Mouse (Mus musculus): ENCODE measurements around the gene Cers6.

Gene Cers6

DNA sequence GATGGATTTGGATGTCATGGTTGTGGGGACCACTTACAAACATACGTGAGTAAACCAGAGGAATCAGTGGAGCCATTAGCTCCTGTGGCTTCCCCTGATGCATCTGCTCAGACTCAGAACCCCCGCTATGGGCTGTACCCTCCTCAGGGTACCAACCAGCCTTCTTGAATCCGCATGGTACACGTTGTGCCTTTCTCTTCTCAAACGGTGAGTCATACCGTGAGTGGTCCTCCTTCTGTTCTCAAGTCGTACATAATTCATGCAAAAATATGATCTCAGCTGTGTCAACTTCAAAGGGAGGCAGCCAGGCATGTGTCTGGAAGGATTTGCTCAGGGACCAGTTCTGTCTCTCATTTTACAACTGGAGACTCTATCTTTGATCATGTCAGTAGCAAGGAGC is 23.3 kb downstream of the Cers6 start:
- no peak for DNase-seq (ENCODE audit: low spot score)

DNA sequence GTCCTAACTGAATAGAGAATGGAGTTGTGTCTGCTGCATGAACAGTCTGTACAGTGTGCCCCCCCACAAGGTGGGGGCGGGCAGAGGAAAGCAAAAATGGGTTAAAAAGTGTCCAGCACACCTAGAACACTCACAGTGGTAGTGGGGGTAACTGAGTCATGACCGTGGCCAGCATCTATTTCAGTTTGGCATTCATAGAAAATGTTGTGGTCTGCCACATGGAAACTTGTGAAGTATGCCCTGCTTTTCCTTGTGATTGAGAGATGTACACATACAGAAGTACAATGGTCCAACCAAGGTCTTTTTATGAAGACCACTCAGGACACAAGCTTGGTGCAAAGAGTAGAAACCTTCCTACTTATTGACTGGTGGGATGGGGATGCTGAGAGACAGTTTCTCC is 24.0 kb downstream of the Cers6 start:
- DNase-seq (ENCODE audit: low spot score): no peak

DNA sequence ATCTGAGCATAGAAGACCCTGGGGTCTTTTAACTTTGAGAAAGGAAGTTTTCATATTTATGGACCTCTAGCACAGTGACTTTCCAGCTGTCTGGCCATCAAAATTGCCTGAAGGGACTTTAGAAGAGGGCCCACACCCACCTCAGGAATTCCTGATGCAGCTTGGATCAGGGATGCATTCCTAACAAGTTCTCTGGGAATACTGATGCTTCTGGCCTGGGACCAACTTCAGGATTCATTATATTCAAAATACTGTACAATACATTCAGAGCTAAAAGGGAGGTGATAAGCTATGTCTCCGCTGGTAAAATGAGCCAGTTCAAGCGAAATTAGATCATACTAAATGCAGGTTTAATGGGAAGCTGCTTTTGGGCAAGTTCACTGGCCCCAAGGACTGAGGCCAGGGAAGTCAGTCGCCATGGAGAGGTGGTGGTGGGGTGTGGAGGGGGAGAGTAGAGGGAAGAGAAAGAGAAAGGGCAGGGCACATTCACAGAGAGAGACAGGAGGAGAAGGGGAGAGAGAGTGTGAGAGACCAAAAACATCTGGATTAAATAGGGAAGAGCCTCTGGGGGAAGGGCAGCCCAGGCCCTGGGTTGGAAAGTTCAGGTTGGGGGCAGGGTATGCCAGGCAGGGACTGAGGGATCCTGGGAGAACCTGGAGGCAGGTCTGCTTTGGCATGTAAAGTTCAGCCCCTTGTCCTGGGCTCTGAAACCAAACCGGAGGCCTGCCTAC is 24.7 kb downstream of the Cers6 start:
- DNase-seq (ENCODE audit: low spot score): no peak

DNA sequence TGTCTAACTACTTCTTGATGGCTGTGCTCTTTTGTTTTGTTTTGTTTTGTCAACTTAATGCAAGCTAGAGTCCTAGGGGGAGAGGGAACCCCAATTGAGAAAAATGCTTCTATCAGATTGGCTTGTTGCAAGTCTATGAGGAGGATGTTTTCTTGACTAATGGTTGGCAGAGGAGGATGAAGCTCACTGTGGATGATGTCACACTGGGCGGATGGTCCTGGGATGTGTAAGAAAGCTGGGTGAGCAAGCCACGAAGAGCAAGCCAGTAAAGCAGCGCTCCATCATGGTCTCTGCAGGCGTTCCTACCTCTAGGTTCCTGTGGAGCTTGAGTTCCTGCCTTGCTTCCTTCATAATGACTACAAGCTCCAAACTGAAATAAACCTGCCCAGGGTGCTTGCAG is 25.4 kb downstream of the Cers6 start:
- DNase-seq (ENCODE audit: low spot score): no peak

DNA sequence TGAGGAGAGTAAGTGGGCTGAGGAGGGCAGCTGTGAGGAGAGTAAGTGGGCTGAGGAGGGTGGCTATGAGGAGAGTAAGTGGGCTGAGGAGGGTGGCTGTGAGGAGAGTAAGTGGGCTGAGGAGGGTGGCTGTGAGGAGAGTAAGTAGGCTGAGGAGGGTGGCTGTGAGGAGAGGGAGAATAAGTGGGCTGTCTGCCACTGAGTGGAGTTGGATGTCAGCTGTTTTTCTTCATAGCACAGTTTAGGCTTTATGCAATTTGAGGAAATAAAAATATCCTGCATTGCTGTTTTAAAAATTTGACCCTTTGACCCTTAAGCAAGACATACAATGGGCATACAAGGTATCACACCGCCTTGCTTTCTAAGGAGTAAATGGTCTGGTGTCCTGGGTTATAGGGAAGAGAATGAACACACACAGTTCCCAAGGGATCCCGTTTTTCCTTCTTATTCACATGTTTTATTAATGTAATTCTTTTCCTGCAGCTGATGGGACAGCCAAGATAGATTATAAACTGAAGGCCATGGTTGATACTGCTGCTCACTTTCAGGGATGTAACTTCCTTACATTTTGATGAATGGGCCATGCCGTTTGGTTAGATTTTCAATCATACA is 27.0 kb downstream of the Cers6 start:
- DNase-seq (ENCODE audit: low spot score): no peak

DNA sequence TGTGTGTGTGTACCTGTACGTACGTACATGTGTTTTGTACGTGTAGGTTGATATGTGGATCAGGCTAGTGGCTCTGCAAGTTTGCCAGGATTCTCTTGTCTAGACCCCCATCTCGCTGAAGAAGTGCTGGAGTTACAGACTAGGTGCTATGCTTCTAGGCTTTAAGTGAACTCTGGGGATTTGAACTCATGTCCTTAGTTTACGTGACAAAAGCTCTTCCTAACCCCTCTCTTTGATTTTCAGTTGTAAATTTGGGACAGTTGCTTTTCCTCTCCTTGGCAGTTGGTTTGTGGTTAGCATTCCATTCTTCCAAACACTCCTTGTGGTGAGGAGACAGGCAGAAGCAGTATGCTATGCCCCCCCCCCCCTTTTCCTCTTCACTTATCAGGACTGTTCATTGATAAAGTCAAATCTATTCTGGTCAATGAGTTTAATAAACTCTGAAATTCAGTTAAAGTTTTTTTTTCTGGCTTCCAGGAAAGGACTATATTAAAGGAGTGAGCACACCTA is 28.5 kb downstream of the Cers6 start:
- DNase-seq (ENCODE audit: low spot score): no peak

DNA sequence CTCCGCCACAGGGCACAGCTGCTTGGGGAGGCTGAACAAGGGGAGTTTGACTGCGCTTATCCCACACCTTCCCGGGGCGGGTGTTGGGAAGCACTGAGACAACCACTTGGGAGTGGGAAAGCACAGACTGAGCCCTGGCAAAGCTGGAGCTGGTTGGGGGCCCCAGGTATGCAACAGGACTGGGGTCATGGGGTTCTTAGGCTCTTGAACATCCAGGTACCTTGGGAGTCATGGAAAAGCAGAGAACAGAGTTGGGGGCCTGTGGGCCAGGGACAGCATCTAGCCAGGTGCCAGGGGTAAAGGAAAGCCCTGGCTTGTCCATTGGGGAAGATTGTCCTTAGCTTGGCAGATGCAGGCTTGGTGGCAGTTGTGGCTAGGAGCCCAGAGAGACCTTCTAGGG is 31.2 kb downstream of the Cers6 start:
- no peak for DNase-seq (ENCODE audit: low spot score)

DNA sequence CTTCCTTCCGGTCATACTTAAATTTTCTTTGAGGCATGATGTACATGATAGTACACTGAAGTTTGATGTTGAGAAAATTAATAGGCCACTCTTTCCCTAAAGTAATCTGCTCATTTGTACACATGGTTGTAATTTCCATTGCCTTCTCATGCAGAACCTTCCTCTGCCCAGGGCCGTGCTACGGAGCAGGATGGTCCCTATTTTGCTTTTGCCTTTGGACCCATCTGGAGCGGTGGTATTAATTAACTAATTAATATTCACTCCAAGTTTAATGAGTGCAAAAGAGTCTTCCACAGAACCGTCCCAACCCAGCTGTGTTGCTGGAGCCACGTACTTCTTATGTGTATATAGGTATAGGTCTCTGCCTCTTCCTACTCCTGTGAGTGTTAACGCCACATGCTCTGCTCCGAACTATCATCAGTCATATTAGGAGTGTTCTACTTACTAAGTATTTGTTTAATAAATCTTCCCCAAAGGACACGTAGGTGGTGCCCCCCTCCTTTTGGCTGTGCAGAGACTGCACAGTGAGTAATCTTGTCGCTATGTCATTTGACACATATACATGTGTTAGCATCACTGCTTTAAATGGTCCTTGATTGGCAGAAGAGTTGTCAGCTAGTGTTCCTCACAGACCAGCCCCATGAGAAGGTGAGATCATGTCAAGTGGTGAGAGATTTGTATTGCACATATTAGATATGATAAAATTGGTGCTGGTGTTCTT is 34.0 kb downstream of the Cers6 start:
- DNase-seq (ENCODE audit: low spot score): no peak

DNA sequence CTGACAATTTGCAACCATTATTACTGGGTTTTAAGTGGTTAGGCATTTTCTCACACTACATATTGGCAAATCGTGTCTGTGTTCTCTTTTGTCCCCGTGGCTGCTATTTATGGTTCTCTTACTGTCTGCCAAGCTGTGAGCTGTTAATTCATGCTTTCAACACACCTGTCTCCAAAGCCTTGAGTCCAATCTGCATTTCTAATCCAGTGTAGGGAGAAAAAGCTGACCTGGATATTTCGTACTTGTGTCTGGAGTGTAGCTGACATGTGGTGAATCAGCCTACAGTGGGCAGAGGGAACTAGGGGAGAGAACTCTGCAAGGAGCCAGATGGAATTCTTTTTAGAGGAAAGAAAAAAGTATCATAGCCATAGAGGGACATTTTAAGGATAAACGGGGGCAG is 35.0 kb downstream of the Cers6 start:
- no peak for DNase-seq (ENCODE audit: low spot score)

DNA sequence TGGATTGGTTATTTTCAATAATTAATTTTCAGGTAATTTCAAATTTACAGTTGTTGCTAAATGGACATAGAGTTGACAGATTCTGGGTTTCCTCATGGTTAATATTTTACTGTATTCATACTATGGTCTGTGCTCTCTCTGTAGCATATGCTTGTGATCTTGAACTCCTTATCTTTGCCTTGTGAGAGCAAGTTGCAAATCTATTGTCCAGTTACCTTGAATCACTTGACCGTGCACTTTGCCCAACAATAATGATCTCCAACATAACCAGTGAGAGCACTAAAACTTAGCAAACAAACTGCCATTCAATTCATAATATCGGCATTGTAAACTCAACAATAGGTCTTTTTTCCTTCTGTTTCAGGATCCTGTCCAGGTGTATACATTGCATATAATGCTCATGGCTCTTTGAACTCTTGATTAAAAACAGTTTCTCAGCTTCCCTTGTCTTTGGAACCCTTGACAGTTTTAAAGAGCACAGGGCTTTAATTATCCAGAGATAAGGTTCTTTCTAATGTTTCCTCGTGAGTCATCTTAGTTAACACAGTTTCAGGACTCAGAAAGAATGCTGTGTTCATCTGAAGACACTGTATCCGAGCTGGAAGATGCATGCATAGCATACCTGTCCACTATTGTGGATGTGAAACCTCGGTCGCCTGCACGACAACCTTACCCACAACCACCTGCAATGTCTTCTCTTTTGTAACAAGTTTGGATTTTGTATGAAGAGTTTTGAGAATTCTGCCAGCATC is 38.7 kb downstream of the Cers6 start:
- DNase-seq (ENCODE audit: low spot score): no peak

DNA sequence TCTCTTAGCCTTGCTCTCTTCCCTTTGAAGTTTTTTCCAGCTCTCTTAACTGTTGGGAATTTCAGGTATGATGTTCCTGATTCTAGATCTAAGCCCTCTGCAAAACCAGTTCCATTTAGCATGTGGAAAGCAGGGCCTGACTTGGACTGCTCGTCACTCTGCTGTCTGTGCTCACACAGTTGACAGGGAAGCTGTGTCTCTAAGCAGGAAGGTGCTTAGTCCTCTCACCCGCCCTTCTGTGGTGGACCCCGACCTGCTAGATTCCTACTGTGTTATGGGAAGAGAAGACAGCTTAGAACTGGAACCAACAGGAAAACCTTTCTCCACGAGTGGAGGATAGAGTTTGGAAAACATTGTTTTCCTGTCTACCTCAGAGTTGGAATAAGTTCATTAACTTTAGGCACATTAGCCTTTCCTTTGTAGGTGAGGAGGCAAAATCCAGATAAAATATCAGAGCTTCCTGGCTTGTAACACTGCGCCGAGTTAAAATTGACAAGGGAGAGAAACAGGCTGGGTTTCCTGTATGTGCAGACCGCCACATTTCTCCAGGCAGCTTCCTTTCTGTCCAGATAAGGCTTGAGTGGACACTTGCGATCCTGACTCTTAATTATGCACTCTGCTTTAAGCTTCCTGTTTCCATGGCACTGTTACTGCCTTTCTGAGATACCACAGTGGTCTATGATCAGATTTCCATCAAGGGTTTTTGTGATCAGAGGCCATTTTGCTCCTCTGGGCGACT is 39.6 kb downstream of the Cers6 start:
- no peak for DNase-seq (ENCODE audit: low spot score)

DNA sequence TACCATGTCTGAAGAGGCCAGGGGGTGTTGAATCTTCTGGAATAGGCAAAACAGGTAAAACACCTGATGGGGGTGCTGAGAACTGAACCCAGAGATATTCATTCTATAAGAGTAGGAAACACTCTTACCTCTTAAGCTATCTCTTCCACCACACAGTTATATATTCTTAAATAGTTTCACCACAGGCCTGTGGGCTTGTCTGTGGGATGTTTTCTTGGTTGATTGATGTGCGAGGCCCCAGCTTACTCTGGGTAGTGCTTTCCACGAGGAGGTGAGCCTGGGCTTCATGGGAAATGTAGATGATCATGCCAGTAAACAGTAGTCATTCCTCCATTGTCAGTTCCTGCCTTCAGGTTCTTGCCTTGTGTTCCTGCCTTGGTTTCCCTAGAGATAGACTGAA is 40.5 kb downstream of the Cers6 start:
- no peak for DNase-seq (ENCODE audit: low spot score)

DNA sequence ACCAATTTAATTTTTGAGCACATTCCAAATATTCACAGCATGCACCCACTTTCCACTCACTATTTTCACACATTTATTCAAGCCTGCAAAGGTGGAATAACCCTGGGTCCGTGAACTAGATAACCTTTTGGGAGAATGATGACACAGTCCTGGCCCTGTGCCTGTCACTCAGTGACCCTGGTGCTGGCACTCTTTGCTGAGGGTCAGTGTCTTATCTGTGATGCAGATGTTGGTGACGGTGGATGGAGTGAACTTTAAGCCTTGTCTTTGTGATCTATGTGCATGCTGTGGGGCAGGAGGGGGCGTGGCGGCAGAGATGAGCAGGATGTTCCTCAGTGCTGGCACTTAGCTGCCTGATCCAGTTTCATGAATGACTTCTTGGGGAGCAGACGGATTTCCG is 41.3 kb downstream of the Cers6 start:
- no peak for DNase-seq (ENCODE audit: low spot score)

DNA sequence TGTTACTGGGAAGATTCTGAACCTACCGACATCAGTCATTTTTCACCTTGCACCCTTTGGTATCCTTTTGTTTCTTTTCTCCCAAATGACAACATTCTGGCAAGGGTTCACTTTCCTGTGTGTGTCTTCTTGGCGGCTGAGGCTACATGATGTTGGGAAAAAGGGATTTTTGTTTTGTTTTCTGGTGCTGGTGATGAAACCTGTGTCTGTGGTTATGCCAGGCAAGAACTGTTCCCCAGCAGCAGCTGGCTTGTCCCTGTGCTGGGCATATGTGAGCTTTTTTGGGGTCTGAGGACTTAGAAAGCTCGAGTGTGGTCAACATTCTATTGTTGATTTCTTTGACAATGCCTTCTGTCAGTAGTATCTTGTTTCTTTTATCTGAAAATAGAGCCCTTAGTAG is 45.7 kb downstream of the Cers6 start:
- DNase-seq (ENCODE audit: low spot score): no peak

DNA sequence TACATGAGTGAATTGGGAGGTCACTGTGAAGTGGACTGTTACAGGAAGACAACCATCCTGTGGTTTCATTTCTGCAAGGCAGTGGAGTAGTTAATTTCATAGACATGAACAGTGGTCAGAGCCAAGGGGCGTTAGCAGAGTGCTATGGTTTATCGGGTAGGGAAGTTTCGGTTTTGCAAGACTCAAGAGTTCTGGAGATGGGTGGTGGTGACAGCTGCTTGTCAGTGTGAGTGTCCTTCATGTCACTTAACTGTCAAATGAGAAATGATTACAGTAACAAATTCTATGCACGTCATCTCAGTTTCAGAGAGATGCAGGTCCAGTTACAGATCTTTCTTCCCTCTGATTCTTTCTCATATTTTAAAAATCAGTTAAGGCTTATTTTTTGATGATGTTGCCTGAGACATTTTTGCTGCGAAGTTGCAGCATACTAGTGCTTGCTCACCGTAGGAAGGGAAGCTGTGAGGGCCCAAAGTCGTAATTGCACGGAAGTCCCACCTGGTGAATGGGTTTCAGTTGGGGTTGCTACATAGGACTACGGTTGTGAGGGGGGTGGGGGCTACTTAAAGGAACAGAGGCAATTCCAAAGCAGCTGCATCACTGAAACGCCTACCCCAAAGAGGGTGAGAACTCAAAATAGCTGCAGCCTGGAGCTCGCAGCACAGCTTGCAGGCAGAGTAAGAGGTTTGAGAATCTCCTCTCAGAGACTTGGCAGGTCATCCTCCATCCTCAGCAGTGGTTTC is 46.7 kb downstream of the Cers6 start:
- no peak for DNase-seq (ENCODE audit: low spot score)

DNA sequence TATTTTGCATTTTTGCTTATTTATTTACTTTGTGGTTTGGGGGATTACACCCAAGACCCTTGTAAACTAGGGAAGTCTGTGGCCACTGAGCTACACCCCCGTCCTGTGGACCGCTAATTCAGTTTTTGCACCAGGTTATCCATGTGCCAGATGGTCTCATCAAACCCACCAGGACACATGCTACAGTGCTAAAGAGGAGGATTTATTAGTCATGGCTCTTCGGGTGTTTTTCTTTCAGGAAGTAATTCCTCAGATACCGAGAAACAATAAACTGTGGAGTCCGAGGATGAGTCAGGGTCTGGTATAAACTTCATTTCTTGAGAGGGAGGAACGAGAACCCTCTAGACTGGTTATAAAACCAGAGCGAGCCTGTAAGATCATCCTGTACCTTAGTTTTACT is 49.5 kb downstream of the Cers6 start:
- DNase-seq (ENCODE audit: low spot score): no peak

DNA sequence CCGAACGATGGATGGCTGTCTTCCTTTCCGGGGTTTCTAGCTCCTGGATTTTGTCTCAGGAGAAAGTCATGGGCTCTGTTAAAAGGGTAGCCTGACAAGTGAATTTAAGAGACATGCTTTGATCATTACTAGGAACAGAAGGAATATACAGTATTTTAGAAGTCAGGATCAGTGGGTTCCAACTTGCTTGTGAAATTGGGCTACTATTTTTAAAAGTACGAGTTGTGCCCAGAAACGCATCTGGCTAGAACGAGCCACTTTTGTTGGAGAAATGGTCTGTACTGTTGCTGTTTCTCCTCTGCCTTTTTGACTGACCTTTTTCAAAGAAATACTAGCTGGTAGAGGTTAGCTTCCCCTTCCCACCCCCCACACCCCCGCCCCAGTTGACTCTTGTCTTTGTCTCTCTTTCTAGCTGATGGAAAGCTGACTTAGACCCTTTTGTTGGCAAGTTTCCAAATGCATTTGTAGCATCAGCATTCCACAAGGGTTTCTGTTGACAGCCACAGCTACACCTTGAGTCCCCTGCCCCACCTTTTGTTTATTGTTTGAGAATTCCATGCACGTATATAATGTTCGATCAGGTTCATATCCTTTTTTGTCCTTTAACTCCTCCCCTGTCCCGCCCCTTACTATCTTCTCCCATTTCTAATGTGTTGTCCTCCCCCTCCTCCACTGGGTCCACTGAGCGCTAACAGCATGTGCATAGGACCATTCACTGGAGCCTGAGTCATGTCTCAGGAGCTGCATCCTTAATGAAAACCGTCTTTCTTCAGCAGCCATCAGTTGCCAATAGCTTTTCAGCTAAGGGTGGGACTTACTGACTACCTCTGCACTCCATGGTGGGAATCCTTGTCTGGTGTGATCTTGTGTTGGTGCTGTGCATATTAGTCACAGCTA is 50.6 kb downstream of the Cers6 start:
- DNase-seq (ENCODE audit: low spot score): no peak

DNA sequence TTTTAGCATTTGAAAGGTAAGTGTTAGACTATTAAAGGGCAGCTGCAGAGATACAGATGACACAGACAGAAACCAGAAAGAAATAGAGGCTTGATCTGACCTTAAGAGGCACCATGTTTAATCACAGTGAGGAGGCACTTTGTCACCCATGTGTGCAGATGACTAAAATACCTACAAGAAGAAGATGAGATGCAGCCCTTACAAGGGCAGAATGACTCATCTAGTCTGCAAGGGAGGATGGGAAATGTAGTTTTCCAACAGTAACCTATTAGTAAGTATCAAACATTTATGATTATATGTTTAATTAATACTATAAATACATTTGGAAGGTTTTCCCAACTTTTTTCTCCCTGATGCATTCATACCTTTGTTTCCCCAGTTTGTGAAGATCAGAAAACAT is 54.5 kb downstream of the Cers6 start:
- DNase-seq (ENCODE audit: low spot score): no peak

DNA sequence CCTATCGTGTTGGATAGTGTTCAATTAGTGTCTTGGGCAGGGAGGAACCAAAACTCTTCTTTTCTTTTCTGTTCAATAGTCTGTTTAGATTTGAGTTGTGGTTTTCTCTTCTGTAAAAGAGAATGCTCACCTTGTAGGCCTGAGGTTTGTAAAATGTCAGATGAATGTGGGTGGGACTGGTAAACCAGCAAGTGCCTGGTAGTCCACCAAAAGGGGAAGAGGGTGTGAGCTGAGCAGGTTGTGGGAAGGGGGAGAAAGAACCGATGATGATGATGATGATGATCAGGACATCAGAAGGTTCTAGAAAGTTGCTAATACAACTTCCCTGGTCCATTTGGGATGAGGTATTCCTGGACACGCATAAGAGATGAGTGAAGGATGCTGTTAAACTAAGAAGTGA is 55.1 kb downstream of the Cers6 start:
- DNase-seq (ENCODE audit: low spot score): no peak

DNA sequence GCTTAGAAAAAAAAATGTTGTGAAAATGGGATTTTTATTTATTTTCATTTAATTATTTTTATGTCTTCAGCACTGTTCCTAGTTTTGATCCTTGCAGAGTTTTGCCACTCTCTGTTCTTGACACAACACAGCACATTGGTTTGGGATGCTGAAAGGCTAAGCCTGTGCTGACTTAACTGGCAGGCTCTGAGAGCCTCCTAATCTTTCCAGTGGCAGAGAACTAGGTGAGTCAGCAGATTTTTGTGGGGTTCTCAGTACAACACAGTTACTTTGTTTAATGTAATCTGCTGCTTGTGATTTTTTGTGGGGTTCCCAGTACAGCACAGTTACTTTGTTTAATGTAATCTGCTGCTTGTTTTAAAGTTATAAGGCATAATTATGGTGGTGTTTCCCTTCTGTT is 55.8 kb downstream of the Cers6 start:
- DNase-seq (ENCODE audit: low spot score): no peak

Data from ovary, adult 18-20 months (tissue).